Mouse (Mus musculus) cortical plate, adult 2 months (tissue): ENCODE measurements around the gene Capn7. TPM values are rescaled to one million over a fixed set of nuclear protein-coding genes. Genes with fewer than 3 reads are reported as not detected.

Source experiments
- H3K27ac ChIP-seq: fragments of 200-500 bp; 2 replicates; pipeline ENCODE4 v1.5.1; 2012; ENCODE audit warnings: low read length, control low read depth, inconsistent platforms; ENCODE audit not compliant: insufficient read depth
- H3K4me1 ChIP-seq: fragments of 200-500 bp; 2 replicates; pipeline ENCODE4 v1.6.1; 2011; ENCODE audit warnings: low read length; ENCODE audit not compliant: control insufficient read depth, insufficient read depth
- H3K4me3 ChIP-seq: fragments of 200-500 bp; 2 replicates; pipeline ENCODE4 v1.5.1; 2011; ENCODE audit warnings: mild to moderate bottlenecking, low read length, control low read depth; ENCODE audit not compliant: insufficient read depth
- CTCF ChIP-seq: fragments of 200-500 bp; IDR thresholded peaks from 2 replicates; pipeline ENCODE4 v1.5.1; 2011; ENCODE audit warnings: mild to moderate bottlenecking, control low read depth, low read length; ENCODE audit not compliant: insufficient read depth; ENCODE audit errors: extremely low read depth
- POLR2A ChIP-seq: fragments of 200-500 bp; IDR thresholded peaks from 2 replicates; pipeline ENCODE4 v1.6.1; 2011; ENCODE audit warnings: mild to moderate bottlenecking, low read length, control low read depth; ENCODE audit not compliant: insufficient read depth; ENCODE audit errors: extremely low read depth
- polyA plus RNA-seq: library from polyadenylated mRNA; depleted of rRNA; stranded (reverse); fragments of >200 nt; gene quantifications from 2 replicates; pipeline ENCODE4 v1.2.3, GENCODE M21; 2012; rRNA removed

Gene Capn7
- polyA plus RNA-seq, 1 experiment = 31.2 TPM

- no peak for TF ChIP-seq POLR2A
- no peak for TF ChIP-seq CTCF
- peaks cover 13% of the 10 kb centered on the region for H3K4me1 ChIP-seq
- no peak overlapping the region for H3K27ac ChIP-seq
- H3K4me3 ChIP-seq = no peak overlapping the region
These were observed 80.6 kb downstream of the Capn7 start for GRCm38 (mm10) chr14:31416835-31417549.

- no peak overlapping the region for H3K4me3 ChIP-seq
- peaks cover 21% of the 10 kb centered on the region for H3K4me1 ChIP-seq
These were observed 82.8 kb downstream of the Capn7 start for GRCm38 (mm10) chr14:31419279-31419678.

GRCm38 (mm10) chr14:31420135-31420534 is 83.7 kb downstream of the Capn7 start:
- no peak overlapping the region for H3K4me3 ChIP-seq
- no peak overlapping the region for H3K27ac ChIP-seq
- TF ChIP-seq CTCF (no peak), POLR2A (no peak)
- H3K4me1 ChIP-seq = peaks cover 17% of the 10 kb centered on the region

More at GRCm38 (mm10) chr14:31419279-31419678, 82.8 kb downstream of the Capn7 start:
- TF ChIP-seq CTCF (no peak), POLR2A (no peak)
- no peak overlapping the region for H3K27ac ChIP-seq

- Histone ChIP-seq H3K4me1 (peaks cover 16% of the 10 kb centered on the region), H3K4me3 (no peak overlapping the region), H3K27ac (no peak overlapping the region)
- TF ChIP-seq CTCF (no peak), POLR2A (no peak)
These were observed 84.1 kb downstream of the Capn7 start for GRCm38 (mm10) chr14:31420562-31420961.

- no peak overlapping the region for H3K27ac ChIP-seq
These were observed 84.5 kb downstream of the Capn7 start for GRCm38 (mm10) chr14:31420985-31421384.

More at GRCm38 (mm10) chr14:31420985-31421384, 84.5 kb downstream of the Capn7 start:
- Histone ChIP-seq H3K4me1 (peaks cover 16% of the 10 kb centered on the region), H3K4me3 (no peak overlapping the region)
- TF ChIP-seq CTCF (no peak), POLR2A (no peak)

Other genes starting within 250 kb of the Capn7 start
- 26.7 and 28.4 TPM in 2 replicates for gene Smim4, start 207.7 kb upstream of the Capn7 start, polyA plus RNA-seq
- 12.8 and 13.0 TPM in 2 replicates for gene Nt5dc2, start 205.6 kb upstream of the Capn7 start, polyA plus RNA-seq
- gene Stab1, start 168.0 kb upstream of the Capn7 start, polyA plus RNA-seq = 17.0 and 17.6 TPM in 2 replicates
- 43.3 and 50.1 TPM in 2 replicates for gene Tnnc1, start 128.3 kb upstream of the Capn7 start, polyA plus RNA-seq
- gene Nisch, start 119.7 kb upstream of the Capn7 start, polyA plus RNA-seq = 293 TPM in 2 replicates
- gene Sema3g, start 118.8 kb upstream of the Capn7 start, polyA plus RNA-seq = 3.1 and 3.2 TPM in 2 replicates
- 5.3 and 7.6 TPM in 2 replicates for gene Phf7, start 85.3 kb upstream of the Capn7 start, polyA plus RNA-seq
- gene Bap1, start 85.2 kb upstream of the Capn7 start, polyA plus RNA-seq = 140 and 143 TPM in 2 replicates
- 6.0 and 6.5 TPM in 2 replicates for gene Dnah1, start 12.7 kb upstream of the Capn7 start, polyA plus RNA-seq
- gene Sh3bp5, start 99.4 kb downstream of the Capn7 start, polyA plus RNA-seq = 43.8 and 55.2 TPM in 2 replicates
- gene Eaf1, start 157.8 kb downstream of the Capn7 start, polyA plus RNA-seq = 11.5 and 13.5 TPM in 2 replicates
- 18.4 and 18.8 TPM in 2 replicates for gene Mettl6, start 158.4 kb downstream of the Capn7 start, polyA plus RNA-seq